Mouse (Mus musculus): ENCODE measurements around the gene Hps6. TPM values are rescaled to one million over a fixed set of nuclear protein-coding genes. Genes with fewer than 3 reads are reported as not detected.

Hps6 gene
- polyA plus RNA-seq, 1 experiment from 2014 or later = 5.4 TPM

DNA sequence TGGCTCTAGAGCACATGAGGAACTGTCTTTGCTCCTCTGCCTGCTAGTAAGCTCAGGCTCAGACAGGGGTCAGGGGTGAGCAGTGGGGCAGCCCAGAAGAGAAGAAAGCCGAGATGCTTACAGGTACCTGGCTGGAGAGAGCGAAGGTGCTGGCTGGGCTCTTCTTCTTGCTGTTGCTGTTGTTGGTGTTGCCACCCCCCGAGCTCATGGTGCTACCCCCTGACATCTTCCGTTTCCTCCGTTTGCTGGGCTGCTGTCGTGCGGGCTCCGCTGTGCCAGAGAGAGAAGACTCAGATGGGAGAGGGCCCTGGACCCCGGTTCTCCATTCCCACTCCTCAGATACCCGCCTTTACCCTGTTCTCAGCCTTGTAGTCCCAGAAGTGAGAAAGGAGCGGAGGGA is 30.6 kb downstream of the Hps6 start:
- peaks cover 58% of the 10 kb centered on the region for H3K36me3 ChIP-seq (ENCODE audit: control insufficient read depth, insufficient read depth, low read length)
- ATAC-seq (replicated peaks; ENCODE audit: low FRiP score) (no peak), DNase-seq (ENCODE audit: low spot score) (no peak)

GRCm38 (mm10) chr19:46035971-46036370 is 32.7 kb downstream of the Hps6 start:
- peak overlapping the region; percentile 95 for H3K4me3 ChIP-seq (ENCODE audit: low read depth, low read length)
- DNase-seq (ENCODE audit: low spot score) = no peak
- 91% methylated on average over 13 of the region's 13 CpGs for WGBS
- H3K27ac ChIP-seq (ENCODE audit: low read depth, low read length) = peak overlapping the region; percentile 54
- H3K27me3 ChIP-seq (replicated peaks; ENCODE audit: control insufficient read depth, insufficient read depth, low read length) = no peaks in the 10 kb centered on the region
- peak overlapping the region; percentile 28; the same call in 1 of the 2 replicates for H3K9ac ChIP-seq (ENCODE audit: low read depth, low read length)
- no peak for ATAC-seq (replicated peaks; ENCODE audit: low FRiP score)
- H3K4me2 ChIP-seq = peak overlapping the region; percentile 92
- peaks cover 55% of the 10 kb centered on the region for H3K36me3 ChIP-seq (ENCODE audit: control insufficient read depth, insufficient read depth, low read length)
- H3K4me1 ChIP-seq (replicated peaks; ENCODE audit: control insufficient read depth, insufficient read depth, low read length) = peaks cover 37% of the 10 kb centered on the region
- no peaks in the 10 kb centered on the region for H3K9me3 ChIP-seq (ENCODE audit: control insufficient read depth, low read length)

More for the DNA sequence above, 30.6 kb downstream of the Hps6 start:
- no peaks in the 10 kb centered on the region for H3K9me3 ChIP-seq (ENCODE audit: control insufficient read depth, low read length)
- H3K27me3 ChIP-seq (replicated peaks; ENCODE audit: control insufficient read depth, insufficient read depth, low read length) = no peaks in the 10 kb centered on the region
- H3K4me3 ChIP-seq (ENCODE audit: low read depth, low read length) = 0 out of 2 replicates have a peak overlapping the region, but pooled peaks have one; percentile 6
- H3K27ac ChIP-seq (ENCODE audit: low read depth, low read length) = peak overlapping the region; percentile 28; the same call in 1 of the 2 replicates
- 92% methylated on average over 11 of the region's 11 CpGs for WGBS
- peaks cover 26% of the 10 kb centered on the region for H3K4me1 ChIP-seq (replicated peaks; ENCODE audit: control insufficient read depth, insufficient read depth, low read length)
- no peak overlapping the region for H3K4me2 ChIP-seq
- no peak overlapping the region for H3K9ac ChIP-seq (ENCODE audit: low read depth, low read length)

DNA sequence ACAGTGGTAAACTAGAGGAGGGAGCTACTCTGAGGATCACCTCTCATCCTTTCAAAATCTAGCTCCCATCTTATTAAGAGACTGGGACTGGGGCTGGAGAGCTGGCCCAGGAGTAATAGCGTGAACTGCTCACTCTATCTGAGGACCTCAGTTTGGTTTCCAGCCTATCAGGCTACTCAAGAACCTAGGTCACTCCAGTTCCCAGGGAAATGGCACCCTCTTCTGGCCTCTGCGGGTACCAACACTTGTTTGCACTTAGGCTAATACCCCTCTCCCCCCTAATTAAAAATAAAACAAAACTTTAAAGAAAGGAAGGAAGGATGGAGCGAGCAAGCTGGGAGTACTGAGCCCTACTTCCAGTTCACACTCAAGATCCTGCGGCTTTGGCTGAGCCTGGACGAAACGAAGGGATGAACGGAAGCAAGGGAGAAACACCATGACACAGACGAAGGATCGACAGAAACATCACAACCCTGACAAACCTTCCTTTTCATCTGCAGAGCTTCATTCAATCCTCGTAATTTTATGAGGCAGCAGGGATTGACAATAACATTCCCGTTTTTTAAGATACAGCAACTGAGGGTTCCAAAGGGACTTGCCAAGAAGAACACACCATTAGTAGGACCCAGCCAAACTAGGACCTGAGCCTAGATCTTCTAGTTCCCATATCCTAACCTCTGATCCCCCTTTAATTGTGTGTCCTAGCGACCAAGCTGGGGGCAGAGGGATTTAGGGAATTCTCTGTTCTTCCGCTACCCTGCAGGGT is 33.4 kb downstream of the Hps6 start:
- Histone ChIP-seq H3K36me3 (ENCODE audit: control insufficient read depth, insufficient read depth, low read length) (peaks cover 50% of the 10 kb centered on the region), H3K4me3 (ENCODE audit: low read depth, low read length) (peak overlapping the region; percentile 95), H3K4me2 (peak overlapping the region; percentile 92), H3K27me3 (replicated peaks; ENCODE audit: control insufficient read depth, insufficient read depth, low read length) (no peaks in the 10 kb centered on the region), H3K9me3 (ENCODE audit: control insufficient read depth, low read length) (no peaks in the 10 kb centered on the region), H3K4me1 (replicated peaks; ENCODE audit: control insufficient read depth, insufficient read depth, low read length) (peaks cover 42% of the 10 kb centered on the region), H3K9ac (ENCODE audit: low read depth, low read length) (peak overlapping the region; percentile 96), H3K27ac (ENCODE audit: low read depth, low read length) (peak overlapping the region; percentile 98)
- ATAC-seq (replicated peaks; ENCODE audit: low FRiP score) (no peak), DNase-seq (ENCODE audit: low spot score) (no peak)
- 63% methylated on average over 13 of the region's 13 CpGs for WGBS

DNA sequence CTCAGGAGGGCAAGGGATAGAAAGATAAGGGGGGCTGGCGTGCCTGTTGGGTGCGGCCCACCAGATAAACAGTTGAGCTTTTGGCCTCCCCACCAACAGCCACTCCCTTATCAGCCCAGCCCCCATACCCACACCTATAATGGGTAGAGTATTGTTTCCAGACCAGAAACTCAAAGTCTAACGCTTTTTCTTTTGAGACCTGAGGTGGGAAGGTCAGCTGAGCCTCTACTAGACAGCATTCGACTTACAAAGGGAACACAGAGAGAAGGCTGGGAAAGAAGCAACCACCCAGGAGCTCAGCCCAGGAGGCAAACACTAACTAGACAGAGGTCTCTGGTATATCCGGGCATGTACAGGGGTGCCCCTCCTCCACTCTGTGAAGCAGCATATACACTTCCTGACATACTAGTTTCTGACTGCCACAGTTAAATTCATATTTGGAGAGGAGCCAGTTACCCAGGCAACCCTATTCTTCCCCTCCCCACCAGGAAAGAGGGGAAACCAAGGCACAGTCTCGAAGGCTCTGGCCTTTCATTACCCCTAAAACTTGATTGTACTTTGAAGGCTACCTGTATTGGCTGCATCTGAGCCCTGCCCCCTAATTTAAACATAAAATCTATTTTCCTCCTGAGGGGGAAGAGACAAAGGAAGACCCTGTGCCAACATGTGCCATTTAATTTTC is 34.1 kb downstream of the Hps6 start:
- peaks cover 49% of the 10 kb centered on the region for H3K4me1 ChIP-seq (replicated peaks; ENCODE audit: control insufficient read depth, insufficient read depth, low read length)
- H3K4me3 ChIP-seq (ENCODE audit: low read depth, low read length) = peak overlapping the region; percentile 95
- peaks cover 43% of the 10 kb centered on the region for H3K36me3 ChIP-seq (ENCODE audit: control insufficient read depth, insufficient read depth, low read length)
- 6% methylated on average over 6 of the region's 6 CpGs for WGBS
- peak overlapping the region; percentile 92 for H3K4me2 ChIP-seq
- DNase-seq (ENCODE audit: low spot score) (no peak), ATAC-seq (replicated peaks; ENCODE audit: low FRiP score) (peak; percentile 80)
- H3K9ac ChIP-seq (ENCODE audit: low read depth, low read length) = peak overlapping the region; percentile 96
- H3K27me3 ChIP-seq (replicated peaks; ENCODE audit: control insufficient read depth, insufficient read depth, low read length) = no peaks in the 10 kb centered on the region
- H3K27ac ChIP-seq (ENCODE audit: low read depth, low read length) = peak overlapping the region; percentile 98
- no peaks in the 10 kb centered on the region for H3K9me3 ChIP-seq (ENCODE audit: control insufficient read depth, low read length)

GRCm38 (mm10) chr19:46037925-46038850 is 34.9 kb downstream of the Hps6 start:
- ATAC-seq (replicated peaks; ENCODE audit: low FRiP score) = no peak
- Histone ChIP-seq H3K27ac (ENCODE audit: low read depth, low read length) (peak overlapping the region; percentile 98), H3K9me3 (ENCODE audit: control insufficient read depth, low read length) (no peaks in the 10 kb centered on the region), H3K9ac (ENCODE audit: low read depth, low read length) (peak overlapping the region; percentile 96), H3K36me3 (ENCODE audit: control insufficient read depth, insufficient read depth, low read length) (peaks cover 35% of the 10 kb centered on the region), H3K4me3 (ENCODE audit: low read depth, low read length) (peak overlapping the region; percentile 95), H3K4me2 (peak overlapping the region; percentile 92), H3K4me1 (replicated peaks; ENCODE audit: control insufficient read depth, insufficient read depth, low read length) (peaks cover 57% of the 10 kb centered on the region), H3K27me3 (replicated peaks; ENCODE audit: control insufficient read depth, insufficient read depth, low read length) (no peaks in the 10 kb centered on the region)
- 19% methylated on average over 13 of the region's 13 CpGs for WGBS
- DNase-seq (ENCODE audit: low spot score) = no peak

- 2% methylated on average over 12 of the region's 17 CpGs for whole genome bisulfite sequencing
- ATAC-seq (replicated peaks; ENCODE audit: low FRiP score) (no peak), DNase-seq (ENCODE audit: low spot score) (no peak)
- Histone ChIP-seq H3K9me3 (ENCODE audit: control insufficient read depth, low read length) (no peaks in the 10 kb centered on the region), H3K27me3 (replicated peaks; ENCODE audit: control insufficient read depth, insufficient read depth, low read length) (no peaks in the 10 kb centered on the region), H3K4me3 (ENCODE audit: low read depth, low read length) (peak overlapping the region; percentile 95), H3K4me1 (replicated peaks; ENCODE audit: control insufficient read depth, insufficient read depth, low read length) (peaks cover 64% of the 10 kb centered on the region), H3K9ac (ENCODE audit: low read depth, low read length) (peak overlapping the region; percentile 96), H3K36me3 (ENCODE audit: control insufficient read depth, insufficient read depth, low read length) (peaks cover 28% of the 10 kb centered on the region), H3K27ac (ENCODE audit: low read depth, low read length) (peak overlapping the region; percentile 98), H3K4me2 (peak overlapping the region; percentile 92)
Measured at GRCm38 (mm10) chr19:46038851-46039260, 35.5 kb downstream of the Hps6 start.

DNA sequence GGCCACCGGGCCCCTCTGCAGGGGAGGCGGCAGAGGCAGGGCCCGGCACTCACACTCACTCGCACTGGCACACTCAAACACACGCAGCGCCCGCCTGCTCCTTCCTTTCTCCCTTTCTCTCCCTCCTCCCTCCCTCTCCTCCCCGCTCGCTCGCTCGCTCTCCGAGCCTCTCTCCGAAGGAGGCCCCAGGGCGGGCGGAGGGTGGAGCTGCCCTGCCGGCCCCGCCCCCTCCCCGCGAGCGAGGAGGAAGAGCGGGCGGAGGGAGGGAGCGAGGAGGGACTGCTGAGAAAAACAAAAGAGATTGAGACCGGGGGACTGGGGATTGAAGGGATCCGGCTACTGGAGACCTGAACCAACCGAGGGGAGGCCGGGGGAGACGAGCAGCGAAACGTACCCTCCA is 36.2 kb downstream of the Hps6 start:
- DNase-seq (ENCODE audit: low spot score) (peak; percentile 90), ATAC-seq (replicated peaks; ENCODE audit: low FRiP score) (peak; percentile 72)
- Histone ChIP-seq H3K4me2 (peak overlapping the region; percentile 92), H3K27ac (ENCODE audit: low read depth, low read length) (peak overlapping the region; percentile 98), H3K36me3 (ENCODE audit: control insufficient read depth, insufficient read depth, low read length) (peaks cover 22% of the 10 kb centered on the region), H3K9me3 (ENCODE audit: control insufficient read depth, low read length) (no peaks in the 10 kb centered on the region), H3K4me3 (ENCODE audit: low read depth, low read length) (peak overlapping the region; percentile 95), H3K4me1 (replicated peaks; ENCODE audit: control insufficient read depth, insufficient read depth, low read length) (peaks cover 68% of the 10 kb centered on the region), H3K9ac (ENCODE audit: low read depth, low read length) (peak overlapping the region; percentile 96), H3K27me3 (replicated peaks; ENCODE audit: control insufficient read depth, insufficient read depth, low read length) (no peaks in the 10 kb centered on the region)
- WGBS = 2% methylated on average over 28 of the region's 30 CpGs
